Mouse (Mus musculus) kidney, adult 11 months (tissue): ENCODE measurements around the gene Slit3.

Experiments
- DNase-seq: peaks from one replicate; pipeline ENCODE4 v3.0.0; 2022

Gene Slit3

GRCm38 (mm10) chr11:35315449-35316028, 194.5 kb downstream of the Slit3 start:
- no peak for DNase-seq

- DNase-seq, result no peak
These were observed 196.2 kb downstream of the Slit3 start for GRCm38 (mm10) chr11:35317221-35317620.

- no peak for DNase-seq
These were observed 196.9 kb downstream of the Slit3 start for GRCm38 (mm10) chr11:35317775-35318432.

GRCm38 (mm10) chr11:35318433-35319020, 197.5 kb downstream of the Slit3 start:
- DNase-seq, result no peak

- DNase-seq, result no peak
These were observed 199.5 kb downstream of the Slit3 start for GRCm38 (mm10) chr11:35320518-35320917.

- no peak for DNase-seq
These were observed 203.4 kb downstream of the Slit3 start for GRCm38 (mm10) chr11:35324397-35324796.

GRCm38 (mm10) chr11:35325131-35325995, 204.3 kb downstream of the Slit3 start:
- DNase-seq, result no peak

- DNase-seq, result no peak
These were observed 205.3 kb downstream of the Slit3 start for GRCm38 (mm10) chr11:35326346-35326745.

- no peak for DNase-seq
These were observed 206.9 kb downstream of the Slit3 start for GRCm38 (mm10) chr11:35327899-35328298.

- no peak for DNase-seq
These were observed 210.5 kb downstream of the Slit3 start for GRCm38 (mm10) chr11:35331476-35331875.

GRCm38 (mm10) chr11:35336558-35336957, 215.5 kb downstream of the Slit3 start:
- no peak for DNase-seq

- no peak for DNase-seq
These were observed 216.5 kb downstream of the Slit3 start for GRCm38 (mm10) chr11:35337493-35337892.

GRCm38 (mm10) chr11:35337927-35338819, 217.1 kb downstream of the Slit3 start:
- DNase-seq, result peak; percentile 47

- DNase-seq, result no peak
These were observed 219.7 kb downstream of the Slit3 start for GRCm38 (mm10) chr11:35340752-35341151.

GRCm38 (mm10) chr11:35342486-35342885, 221.5 kb downstream of the Slit3 start:
- DNase-seq, result no peak

- DNase-seq, result no peak
These were observed 224.9 kb downstream of the Slit3 start for GRCm38 (mm10) chr11:35345696-35346480.

GRCm38 (mm10) chr11:35348099-35348498, 227.1 kb downstream of the Slit3 start:
- DNase-seq, result no peak

- DNase-seq, result no peak
These were observed 229.9 kb downstream of the Slit3 start for GRCm38 (mm10) chr11:35350968-35351367.

GRCm38 (mm10) chr11:35351376-35351775, 230.4 kb downstream of the Slit3 start:
- no peak for DNase-seq

- DNase-seq, result no peak
These were observed 234.8 kb downstream of the Slit3 start for GRCm38 (mm10) chr11:35355811-35356210.

- DNase-seq, result no peak
These were observed 240.0 kb downstream of the Slit3 start for GRCm38 (mm10) chr11:35361071-35361470.

GRCm38 (mm10) chr11:35362975-35363374, 242.0 kb downstream of the Slit3 start:
- no peak for DNase-seq
